Mouse (Mus musculus) cerebellum, adult (tissue): ENCODE data around the gene Ddx60.
A peak's percentile ranks its signal among the peaks of the same experiment; 100 is the strongest.
"Not testable (repeated sequence)": the region's sequence is repeated elsewhere in the genome, so short reads cannot be mapped to it uniquely, and the experiment has no call there.

ENCODE experiments used
- ATAC-seq: cut with Nextera tagmentation; 2 replicates; pipeline ENCODE4 v1.9.2; 2017; ENCODE audit warnings: mild to moderate bottlenecking, moderate library complexity, mixed read lengths; ENCODE audit not compliant: insufficient number of reproducible peaks, low FRiP score, low TSS enrichment

Gene Ddx60

DNA sequence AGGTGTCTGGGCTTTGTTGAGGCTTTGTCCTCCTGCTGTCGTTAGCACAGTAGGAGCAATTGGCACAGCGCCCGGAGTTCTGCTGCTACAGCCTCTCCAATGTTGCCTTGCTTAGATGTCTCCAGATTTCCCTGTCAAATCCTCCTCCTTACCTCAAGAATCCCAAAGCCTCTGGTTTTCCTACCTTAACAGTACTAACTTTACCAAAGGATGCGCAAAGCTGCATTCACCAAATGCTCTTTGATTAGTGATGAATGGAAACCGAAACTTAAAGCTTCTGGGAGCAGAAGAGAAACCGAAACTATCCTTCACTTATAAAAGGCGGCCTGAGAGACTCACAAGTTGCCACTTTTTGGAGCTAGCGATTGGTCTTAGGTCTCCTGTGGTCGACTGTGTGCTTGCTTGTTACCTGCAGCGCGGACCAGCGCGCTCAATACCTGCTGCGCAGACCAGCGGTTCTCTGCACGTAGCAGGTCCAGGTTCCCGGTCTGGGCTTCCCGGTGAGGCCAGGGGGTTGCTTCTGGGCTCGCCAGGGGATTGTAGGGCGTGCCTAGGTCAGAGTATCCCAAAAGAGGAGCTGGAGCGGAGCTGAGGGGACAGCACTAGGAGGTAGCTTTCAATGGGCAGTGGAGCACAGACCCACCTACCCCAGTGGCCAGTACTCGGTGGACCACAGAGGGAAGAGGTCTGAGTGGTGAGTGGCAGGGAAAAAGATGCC is at the start of gene Ddx60:
TSS of gene Ddx60 (plus strand) at position 311 of the 718 bp plus-strand sequence.
- ATAC-seq = peak; percentile 28

DNA sequence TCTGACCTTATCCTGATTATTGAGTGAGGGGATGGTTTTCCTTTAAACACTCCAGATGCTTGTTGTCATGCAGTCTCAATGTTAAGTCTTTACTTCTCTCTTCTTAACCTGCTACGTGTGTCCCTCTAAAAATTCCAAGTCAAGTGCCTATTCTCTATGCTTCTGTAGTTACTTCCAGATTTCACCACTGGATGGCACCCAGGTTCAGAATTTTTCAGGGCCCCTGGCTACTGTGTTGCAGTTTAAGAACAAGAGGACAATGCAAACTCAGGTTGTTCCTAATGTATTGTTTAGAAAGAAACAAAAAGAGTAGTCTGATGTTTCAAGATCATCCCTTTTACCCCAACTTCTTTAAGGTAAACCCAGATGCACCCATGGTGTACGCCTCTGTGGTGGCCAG is 33.8 kb upstream of the Ddx60 start:
- ATAC-seq = 0 out of 2 replicates have a peak, but pooled peaks have one; percentile 52

DNA sequence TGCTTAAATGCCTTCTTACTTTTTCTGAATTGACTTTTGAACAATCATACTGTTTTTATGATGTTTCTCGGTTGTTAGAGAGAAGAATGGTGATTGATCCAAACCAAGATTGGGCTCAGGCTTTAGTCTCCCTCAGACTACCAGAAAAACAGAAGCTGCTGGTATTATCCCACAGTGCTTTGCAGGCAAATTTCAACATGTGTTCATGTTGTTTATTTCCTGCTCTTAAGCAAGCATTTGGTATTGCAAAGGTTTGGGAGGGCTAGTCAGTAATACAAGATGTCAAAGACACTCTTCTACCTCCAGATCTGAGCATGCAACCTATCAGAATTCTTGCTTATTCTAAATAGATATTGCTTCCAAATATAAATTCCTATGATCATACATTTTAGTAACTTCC is 31.1 kb upstream of the Ddx60 start:
- no peak for ATAC-seq

DNA sequence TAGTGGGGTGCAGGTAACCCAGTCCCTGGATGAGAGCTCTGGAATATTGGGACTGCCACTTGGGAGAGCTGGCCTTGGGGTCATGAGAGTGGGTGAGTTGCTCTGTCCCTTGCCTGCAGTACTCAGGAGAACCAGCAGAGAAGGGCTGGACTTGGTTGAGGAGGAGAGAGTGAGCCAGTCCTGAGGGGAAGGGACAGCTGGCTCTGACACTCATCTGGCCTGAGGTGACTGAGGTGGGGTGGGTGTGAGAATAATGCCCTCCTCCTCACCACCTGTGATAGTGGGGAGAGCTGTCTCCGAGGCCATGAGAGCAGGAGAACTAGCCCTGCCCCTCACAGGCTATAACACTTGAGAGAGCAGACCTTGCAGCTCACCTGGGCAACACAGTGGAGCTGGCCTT is 30.5 kb upstream of the Ddx60 start:
- ATAC-seq = peak; percentile 45; the same call in 1 of the 2 replicates

DNA sequence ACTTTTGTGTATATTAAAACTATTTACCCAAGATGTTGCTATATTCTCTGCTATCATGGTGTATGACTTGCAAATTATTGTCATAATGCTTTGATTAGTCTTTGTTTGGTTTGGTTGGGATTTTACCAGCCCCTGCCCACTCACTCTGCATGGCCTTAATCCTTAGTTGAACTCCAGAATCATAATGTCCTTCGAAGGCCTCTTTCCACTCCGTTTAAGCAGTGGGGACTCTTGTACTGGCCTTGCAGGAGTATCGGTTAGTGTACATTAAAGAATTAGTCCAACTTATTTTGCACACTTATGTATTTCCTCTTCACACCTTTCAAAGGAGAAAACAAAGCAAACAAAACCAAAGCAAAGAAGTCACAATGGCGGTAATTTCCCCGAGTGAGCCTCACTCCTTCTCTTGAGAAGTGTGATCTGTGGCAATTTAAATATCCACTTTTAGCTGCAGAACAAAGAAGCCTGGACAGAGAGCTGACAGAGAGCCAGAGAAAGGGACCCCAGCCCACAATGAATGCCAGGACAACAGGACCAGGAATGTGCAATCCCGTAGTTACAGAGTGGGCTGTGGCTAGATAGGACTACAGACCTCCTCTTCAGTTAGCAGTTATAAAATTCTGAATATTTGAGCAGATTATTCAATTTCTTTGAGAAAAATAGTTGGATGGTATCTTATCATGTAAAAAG is 26.7 kb upstream of the Ddx60 start:
- no peak for ATAC-seq

DNA sequence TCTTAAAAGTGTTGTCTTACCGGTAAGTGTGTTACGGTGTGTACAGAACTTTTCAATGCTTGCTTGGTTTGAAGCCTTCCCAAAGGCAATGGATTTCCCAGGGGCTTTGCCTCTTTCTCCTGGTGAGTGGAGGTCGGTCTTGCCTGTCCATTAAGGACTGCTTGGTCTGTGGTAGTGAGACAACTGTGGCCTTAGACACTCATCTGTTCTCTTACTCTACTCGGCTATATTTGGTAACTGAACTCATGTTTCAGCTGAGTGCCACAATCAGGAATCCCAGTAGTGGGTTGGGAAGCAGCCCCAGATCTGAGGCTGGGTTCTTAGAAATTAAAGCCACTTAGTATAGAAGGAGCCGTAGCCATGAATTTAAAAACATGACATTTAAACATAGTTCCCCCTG is 25.4 kb upstream of the Ddx60 start, which contains the start of gene Palld:
TSS of gene Palld (minus strand) at position 170 of the 400 bp plus-strand sequence.
- no peak for ATAC-seq

DNA sequence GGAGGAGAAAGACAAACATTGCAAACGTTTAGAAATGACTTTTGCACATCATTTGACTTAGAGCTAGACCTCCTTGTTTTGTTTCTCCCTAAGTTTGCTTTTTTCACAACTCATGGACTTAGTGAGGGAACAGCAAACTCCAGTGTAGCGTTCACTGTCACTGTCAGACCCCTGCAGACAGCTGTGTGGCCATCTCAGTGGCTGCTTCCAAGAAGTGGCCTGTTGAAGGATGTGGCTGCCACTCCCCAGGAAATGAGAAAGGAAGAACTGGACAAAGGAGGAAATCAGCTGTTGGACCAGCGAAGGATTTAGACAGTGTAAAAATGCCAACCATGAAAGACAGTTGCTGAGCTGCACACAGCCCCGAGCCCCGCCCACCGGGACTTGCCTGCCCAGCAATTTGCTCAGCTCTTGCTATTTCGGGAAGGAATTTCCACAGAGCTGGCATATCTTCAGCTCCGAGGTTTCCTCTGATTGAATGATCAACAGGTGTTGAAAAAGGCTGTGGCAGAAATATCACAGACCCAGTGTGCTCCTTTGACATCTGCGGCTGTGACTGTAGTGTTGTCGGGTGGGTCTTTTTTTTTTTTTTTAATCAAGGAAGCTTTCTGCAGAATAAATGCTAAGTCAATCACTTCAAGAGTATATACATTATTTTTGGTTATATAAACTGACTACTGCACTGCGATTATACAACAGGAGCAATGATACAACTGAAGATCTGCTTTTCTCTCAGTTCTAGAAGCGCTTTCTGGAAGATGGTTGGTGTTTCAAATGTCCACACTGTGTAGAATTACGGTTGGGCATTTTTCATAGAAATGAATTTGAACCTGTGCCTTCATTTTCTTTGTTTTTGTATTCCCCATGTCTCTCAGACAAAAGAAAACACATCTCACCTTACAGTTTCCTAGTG is 19.3 kb upstream of the Ddx60 start:
- no peak for ATAC-seq

DNA sequence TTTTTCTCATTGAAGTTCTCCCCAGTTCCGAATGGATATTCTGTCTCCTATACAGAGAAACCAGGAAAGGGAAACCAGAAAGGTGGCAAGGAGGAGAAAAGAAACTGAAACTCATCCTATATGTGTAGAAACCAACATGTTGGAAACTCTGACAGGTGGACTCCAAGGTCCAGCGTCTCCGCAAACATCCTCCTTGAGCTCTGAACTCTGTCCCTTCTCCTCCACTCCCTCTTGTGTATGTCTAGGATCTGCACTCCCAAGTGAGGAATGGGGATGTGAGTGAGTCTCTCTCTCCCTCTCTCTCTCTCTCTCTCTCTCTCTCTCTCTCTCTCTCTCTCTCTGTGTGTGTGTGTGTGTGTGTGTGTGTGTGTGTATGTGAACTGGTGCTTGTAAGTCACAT is 18.6 kb upstream of the Ddx60 start:
- ATAC-seq = no peak

DNA sequence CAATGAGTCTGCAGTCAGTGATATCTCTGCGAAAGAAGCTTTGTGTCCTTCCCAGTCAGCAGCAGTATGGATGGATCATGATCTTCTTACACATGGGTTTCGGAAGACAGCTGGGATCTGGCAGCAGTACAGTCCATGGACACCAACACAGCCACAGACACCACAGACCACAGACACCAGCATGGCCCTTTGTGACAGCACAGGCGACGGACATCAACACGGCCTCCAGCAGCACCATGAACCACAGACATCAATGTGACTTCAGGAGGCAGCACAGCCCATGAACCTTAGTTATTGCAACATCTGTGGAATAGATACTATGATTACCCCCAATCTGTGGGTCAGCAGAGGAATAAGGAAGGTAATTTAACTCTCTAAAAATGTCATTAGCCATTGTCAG is 15.1 kb upstream of the Ddx60 start:
- no peak for ATAC-seq

DNA sequence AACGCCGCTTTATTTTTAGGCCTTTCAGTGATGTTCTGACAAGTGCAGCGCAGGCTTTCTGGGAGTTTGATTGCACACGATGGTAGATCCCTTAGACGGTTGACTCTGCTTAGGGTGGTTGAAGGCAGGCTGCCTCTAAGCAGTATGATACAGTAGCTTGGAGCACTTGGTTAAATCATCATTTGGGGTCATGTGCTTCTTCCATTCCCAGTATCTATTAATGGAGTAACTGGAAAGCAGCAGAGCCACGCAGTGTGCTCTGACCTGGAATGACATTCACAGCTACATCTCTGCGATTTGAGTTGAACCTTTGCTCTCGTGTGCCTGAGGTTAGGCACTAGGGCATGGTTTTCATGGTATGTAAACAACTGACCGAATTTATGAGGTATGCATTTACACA is 13.9 kb upstream of the Ddx60 start:
- ATAC-seq = no peak

DNA sequence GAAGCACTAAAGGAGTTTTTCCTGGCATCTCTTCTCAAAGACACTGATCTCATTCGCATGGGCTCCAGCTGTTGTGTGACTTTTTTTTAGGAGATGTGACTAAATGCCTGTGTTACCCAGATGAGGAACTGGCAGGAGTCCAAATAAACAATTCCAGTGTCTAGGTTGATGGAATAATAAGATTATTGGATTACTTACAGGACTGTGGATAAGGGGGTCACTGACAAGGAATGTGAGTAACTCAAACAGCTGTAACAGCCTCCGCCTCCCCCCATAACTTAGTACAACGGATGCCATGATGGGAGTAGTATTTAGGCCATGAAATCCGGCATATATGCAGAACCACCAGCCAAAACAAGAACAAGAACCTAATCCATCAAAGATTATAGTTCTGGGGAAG is 10.6 kb upstream of the Ddx60 start:
- ATAC-seq = no peak

DNA sequence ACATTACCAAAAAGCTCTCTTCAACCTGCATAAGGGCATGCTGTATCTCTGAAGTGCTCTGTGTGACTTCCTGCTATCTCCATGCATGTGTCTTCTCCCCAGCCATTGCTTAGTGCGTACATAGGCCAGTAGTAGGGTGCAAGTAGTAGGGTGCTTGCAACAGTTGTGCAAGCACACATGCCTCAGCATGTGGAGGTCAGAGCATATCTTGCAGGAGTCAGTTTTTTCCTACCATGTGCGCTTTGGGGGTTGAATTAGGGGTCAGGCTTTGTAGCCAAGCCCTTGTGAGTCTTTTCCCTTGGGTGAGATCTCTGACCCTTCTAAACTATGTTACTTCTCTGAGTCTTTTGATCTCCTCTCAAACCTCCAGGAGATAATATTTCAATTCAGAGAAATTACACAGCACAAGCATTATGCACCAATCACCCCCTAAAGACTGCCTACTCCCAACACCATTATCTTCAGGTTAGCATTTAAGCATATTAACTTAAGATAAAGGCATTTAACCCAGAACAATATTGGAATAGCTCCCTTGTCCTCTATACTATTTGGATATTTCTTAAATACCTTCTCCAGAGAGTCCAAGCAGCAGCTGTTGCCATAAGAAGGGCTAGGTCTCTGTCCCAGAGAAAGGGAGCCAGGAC is 8.6 kb upstream of the Ddx60 start:
- no peak for ATAC-seq

DNA sequence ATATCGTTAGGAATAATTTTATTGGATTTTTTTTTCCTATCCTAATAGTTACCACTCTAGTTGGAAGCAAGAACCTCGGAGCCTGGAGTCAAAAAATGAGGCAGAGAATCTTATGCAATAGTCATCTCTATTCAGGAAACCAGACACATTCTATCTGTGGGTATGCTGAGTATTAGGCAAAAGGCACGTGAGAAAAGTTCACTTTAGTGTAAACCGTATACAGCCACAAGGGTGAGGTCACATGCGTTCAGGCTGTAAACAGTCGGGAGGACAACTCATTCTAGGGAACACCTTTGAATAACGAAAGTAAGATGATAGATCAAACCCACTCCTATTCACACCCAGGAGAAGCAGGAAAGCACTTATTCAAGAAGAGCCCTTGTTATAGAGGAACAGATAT is 7.5 kb upstream of the Ddx60 start:
- no peak for ATAC-seq

DNA sequence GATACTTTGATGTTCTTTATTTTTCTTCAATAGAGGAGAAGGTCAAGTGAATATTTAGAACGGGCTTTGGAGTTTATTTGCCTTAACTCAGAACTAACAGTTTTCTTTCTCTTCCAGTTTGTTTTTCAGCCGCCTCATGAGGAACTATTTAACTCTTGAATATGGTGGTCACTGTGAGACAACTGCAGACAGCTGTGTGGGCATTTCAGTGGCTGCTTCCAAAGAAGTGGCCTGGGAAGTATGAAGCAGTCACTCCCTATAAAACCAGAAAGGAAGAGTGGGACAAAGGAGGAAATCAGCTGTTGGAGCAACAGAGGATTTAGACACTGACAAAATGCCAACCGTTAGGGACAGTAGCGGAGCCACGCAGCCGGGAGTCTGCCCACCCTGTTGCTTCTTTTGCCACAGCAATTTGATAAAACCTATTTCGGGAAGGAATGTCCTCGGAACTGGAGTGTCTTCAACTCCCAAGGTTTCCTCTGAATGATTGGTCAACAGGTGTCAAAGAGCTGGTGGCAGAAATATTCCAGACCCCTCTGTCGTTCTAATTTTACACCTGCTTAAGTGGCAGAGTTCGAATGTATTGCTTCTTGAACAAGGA is 6.3 kb upstream of the Ddx60 start:
- no peak for ATAC-seq

DNA sequence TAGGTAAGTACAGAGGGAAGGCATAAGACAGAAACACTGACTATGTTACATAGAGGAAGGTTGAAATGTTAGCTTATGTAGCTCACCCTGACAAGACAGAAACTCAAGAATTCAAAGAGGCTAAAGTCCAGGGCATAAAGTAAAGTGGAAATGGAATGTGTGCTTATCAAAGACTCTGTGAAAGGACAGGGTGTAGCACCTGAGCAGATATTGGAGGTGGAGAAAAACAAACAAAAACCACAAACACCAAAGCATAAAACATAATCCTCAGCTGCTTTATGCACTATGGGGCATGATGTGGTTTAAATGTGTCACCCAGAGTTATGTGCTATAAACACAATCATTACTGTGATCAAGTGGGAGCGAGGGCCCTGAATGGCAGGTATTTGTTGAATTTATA is 3.4 kb upstream of the Ddx60 start:
- no peak for ATAC-seq

DNA sequence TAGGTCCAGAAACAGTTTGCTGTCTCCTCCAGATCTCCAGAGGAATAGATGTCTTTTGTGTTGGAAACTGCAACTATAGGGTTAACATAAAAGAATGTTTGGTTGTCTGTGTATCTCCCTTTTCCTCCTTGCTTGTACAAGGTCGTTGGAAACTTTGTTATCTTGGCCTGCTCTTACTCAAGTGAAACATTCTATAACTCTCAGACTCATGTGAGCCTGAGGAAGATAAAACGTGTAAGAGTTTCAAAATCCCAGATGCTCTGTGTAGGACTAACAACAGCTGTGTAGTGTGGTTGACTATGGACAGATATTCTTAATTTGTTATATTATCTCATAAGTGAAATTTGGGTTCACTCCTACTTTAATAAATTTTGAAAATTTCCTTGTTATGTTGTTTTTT is 5.4 kb downstream of the Ddx60 start:
- no peak for ATAC-seq

DNA sequence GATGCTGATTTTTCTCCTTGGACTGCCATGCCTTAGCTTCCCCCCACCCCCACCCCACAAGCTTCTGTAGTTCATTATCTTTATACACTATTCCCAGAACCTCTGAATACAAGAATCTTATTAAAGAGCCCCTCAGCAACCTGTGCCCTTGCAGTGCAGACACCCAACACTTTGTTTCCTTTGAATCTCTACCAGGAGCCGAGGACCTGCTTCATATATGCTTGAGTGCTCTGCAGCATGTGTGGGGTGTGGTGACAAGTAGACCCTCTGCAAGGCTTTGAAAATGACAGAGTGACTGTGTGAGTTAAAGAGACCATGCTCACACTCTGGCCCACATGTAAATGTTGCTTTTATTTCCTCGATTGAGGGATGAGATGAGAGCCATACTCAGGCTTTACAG is 9.7 kb downstream of the Ddx60 start:
- no peak for ATAC-seq

DNA sequence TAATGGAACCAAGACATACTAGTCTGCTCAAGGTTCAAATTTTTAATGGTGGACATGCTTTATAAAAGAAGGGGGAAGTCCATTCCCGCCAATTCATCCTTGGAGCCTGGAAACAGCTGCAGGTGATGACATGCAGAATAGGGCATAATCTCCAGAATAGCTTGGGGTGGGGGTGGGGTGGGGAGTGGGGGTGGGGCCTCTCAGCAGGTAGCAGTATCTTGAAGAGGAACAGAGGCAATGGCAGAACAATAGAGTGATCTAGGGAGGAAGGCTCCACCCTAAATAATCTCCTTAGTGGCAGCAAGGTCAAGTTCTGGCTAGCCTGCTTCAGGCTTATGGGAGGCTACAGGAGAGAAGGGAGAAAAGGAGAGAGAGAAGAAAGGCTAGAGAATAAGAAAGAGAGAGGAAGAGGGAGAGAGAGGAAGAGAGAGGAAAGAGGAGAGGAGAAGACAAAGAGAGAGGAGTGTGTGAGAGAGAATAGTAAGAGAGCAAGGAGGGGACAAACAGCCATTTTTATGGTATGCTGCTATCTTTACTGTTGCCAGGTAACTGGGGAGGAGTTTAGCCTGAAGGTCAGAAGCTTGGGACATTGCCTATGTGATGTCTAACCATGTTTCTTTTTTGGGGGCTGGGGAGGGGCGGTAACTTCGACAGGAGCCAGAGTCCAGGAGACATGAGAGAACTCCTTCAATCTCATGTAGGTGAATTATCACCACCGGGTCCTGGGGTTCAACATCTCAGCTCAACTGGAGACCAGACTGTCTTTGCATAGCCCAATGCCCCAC is 36.9 kb downstream of the Ddx60 start:
- ATAC-seq = not testable (repeated sequence)

DNA sequence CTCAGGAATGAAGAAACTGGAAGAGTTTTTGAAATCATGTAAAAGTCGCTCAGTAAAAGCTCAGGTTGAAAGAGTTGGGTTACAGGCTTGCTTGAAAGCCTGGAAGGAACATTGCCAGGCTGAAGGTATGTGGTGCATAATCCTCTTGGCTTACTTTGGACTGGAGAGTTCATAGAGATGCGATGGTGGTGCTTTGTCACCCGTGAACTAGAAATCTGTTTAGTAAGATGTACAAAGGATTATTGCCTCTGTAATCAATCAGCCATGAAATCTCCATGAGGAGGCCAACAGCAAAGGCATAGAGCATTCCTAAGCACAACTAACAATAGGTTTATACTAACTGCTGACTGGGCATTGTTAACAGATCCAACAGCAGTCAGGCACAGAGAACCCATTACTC is 41.7 kb downstream of the Ddx60 start:
- ATAC-seq = no peak
